Mouse (Mus musculus): ENCODE measurements at regions not wholly inside any gene's neighbourhood (a gene's known extent, or its start where the extent isn't known, plus 50 kb on each side); places are given as distances from the start of the nearest gene placed in this dataset.

DNA sequence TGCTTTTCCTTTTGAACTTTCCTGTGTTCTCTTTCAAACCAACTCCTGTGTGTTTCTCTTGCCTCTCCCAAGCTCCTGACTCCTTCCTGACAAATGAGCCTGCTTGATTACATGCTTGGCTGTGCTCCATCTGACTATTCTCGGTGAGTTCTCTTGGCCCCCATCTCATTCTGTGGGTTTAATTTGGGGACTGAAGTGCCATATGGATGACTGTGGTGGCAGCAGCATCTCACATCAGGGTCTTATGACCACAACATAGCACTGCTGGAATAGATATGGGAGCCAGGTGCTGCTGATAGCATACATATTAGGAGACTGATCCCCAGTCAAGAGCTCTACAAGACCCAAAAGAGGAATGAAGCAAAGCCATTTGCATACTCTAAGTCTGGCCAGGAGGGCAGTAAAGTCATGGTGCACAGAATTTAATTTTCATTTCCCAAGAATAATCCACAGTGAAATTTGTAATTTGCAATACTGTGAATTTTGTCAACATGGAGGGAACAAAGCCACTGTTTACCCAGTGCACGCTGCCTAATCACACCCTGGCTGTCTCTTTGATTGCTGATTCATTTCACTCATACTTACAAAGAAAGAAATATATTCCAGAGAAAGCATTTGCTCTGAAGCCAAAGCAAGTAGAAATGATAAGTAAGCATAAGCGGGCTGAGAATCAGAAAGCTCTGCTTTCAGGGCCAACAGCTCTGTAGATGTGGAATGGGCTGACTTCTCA is 1478.4 kb upstream of the Gm7489 start:
- DNase-seq (ENCODE audit: low spot score) (no peak), ATAC-seq (ENCODE audit: insufficient number of reproducible peaks, low FRiP score, low TSS enrichment, low read depth) (no peak)
- Histone ChIP-seq H3K9ac (ENCODE audit: low read length) (no peak overlapping the region), H3K4me1 (ENCODE audit: control insufficient read depth, insufficient read depth, low read length) (no peaks in the 10 kb centered on the region), H3K27ac (replicated peaks; ENCODE audit: low read depth, low read length) (no peak overlapping the region), H3K9me3 (ENCODE audit: control insufficient read depth, low read length) (no peaks in the 10 kb centered on the region), H3K4me3 (ENCODE audit: low read depth, low read length) (no peak overlapping the region), H3K4me2 (ENCODE audit: low read depth, severe bottlenecking) (no peak overlapping the region), H3K36me3 (ENCODE audit: control insufficient read depth, insufficient read depth, low read length) (no peaks in the 10 kb centered on the region), H3K27me3 (ENCODE audit: control insufficient read depth, insufficient read depth, low read length) (no peaks in the 10 kb centered on the region)
- WGBS, result 90% methylated on average over 3 of the region's 3 CpGs

DNA sequence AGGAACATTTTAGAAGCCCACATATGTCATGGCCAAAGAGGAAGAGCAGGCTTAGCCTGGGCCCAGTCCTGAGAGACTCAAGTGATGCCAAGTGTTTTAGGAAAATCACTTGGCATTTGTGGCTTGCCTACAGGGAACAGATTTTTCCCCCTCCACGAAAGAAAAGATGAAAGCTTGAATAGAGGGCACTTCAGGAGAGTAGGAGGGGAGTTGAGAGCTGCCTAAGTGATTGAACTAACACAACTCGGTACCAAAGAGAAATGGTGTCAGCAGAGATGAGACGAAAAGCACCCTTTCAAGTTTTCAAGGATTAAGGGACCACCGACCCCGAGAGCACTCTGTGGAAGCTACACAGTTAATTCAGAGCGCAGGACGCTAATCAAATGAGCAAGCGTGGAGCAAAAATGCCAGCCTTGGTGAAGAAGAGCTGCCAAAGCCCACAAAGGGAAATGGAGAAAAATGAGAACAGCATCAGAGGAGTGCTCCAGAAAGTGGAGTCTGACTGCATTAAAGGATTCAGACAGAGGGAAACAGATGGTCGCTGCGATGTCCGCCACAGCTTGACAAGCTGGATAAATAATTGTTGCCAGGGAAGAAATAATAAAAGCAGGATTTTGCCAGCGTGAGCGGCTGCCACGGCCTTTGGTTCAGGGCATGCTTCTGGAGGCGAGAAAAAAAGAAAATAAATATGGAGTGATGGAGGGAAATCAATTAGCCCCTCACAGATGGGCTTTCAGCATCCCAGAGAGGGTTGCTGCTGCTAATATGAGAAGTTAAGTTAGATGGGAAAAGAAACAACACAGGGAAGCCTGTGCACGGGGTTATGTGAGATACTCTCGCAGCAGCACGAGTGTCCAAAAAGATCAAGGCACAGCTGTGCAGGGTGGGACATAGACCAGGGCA is 1471.6 kb upstream of the Gm7489 start:
- H3K27me3 ChIP-seq (ENCODE audit: control insufficient read depth, insufficient read depth, low read length), result no peaks in the 10 kb centered on the region
- no peak overlapping the region for H3K27ac ChIP-seq (replicated peaks; ENCODE audit: low read depth, low read length)
- peak; percentile 22 for DNase-seq (ENCODE audit: low spot score)
- H3K4me2 ChIP-seq (ENCODE audit: low read depth, severe bottlenecking), result no peak overlapping the region
- H3K9me3 ChIP-seq (ENCODE audit: control insufficient read depth, low read length), result no peaks in the 10 kb centered on the region
- WGBS, result 32% methylated on average over 18 of the region's 18 CpGs
- no peak overlapping the region for H3K4me3 ChIP-seq (ENCODE audit: low read depth, low read length)
- ATAC-seq (ENCODE audit: insufficient number of reproducible peaks, low FRiP score, low TSS enrichment, low read depth), result no peak
- no peaks in the 10 kb centered on the region for H3K36me3 ChIP-seq (ENCODE audit: control insufficient read depth, insufficient read depth, low read length)
- H3K4me1 ChIP-seq (ENCODE audit: control insufficient read depth, insufficient read depth, low read length), result no peaks in the 10 kb centered on the region
- no peak overlapping the region for H3K9ac ChIP-seq (ENCODE audit: low read length)

DNA sequence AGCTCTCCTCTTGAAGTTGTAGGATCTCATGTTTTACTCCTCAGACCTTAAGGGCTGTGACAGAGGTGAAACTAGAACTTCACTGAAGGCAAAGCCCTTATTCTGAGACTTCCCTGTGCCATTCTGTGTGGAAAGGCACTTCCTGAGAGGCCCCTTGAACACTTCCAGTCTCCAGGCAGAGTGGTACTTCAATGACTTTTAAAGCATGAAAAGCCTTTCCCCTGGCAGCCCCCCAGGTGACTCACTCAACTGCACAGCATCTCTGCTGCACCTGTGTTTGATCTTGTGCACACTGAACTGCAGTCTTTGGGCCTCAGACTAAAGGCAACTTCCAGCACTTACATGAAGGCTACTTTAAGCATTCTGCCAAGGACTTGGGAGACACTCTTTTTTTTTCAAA is 1458.7 kb upstream of the Gm7489 start:
- Histone ChIP-seq H3K4me2 (ENCODE audit: low read depth, severe bottlenecking) (no peak overlapping the region), H3K27ac (replicated peaks; ENCODE audit: low read depth, low read length) (no peak overlapping the region), H3K9me3 (ENCODE audit: control insufficient read depth, low read length) (no peaks in the 10 kb centered on the region), H3K27me3 (ENCODE audit: control insufficient read depth, insufficient read depth, low read length) (no peaks in the 10 kb centered on the region), H3K4me1 (ENCODE audit: control insufficient read depth, insufficient read depth, low read length) (no peaks in the 10 kb centered on the region), H3K36me3 (ENCODE audit: control insufficient read depth, insufficient read depth, low read length) (no peaks in the 10 kb centered on the region), H3K4me3 (ENCODE audit: low read depth, low read length) (no peak overlapping the region), H3K9ac (ENCODE audit: low read length) (no peak overlapping the region)
- DNase-seq (ENCODE audit: low spot score) (no peak), ATAC-seq (ENCODE audit: insufficient number of reproducible peaks, low FRiP score, low TSS enrichment, low read depth) (no peak)

DNA sequence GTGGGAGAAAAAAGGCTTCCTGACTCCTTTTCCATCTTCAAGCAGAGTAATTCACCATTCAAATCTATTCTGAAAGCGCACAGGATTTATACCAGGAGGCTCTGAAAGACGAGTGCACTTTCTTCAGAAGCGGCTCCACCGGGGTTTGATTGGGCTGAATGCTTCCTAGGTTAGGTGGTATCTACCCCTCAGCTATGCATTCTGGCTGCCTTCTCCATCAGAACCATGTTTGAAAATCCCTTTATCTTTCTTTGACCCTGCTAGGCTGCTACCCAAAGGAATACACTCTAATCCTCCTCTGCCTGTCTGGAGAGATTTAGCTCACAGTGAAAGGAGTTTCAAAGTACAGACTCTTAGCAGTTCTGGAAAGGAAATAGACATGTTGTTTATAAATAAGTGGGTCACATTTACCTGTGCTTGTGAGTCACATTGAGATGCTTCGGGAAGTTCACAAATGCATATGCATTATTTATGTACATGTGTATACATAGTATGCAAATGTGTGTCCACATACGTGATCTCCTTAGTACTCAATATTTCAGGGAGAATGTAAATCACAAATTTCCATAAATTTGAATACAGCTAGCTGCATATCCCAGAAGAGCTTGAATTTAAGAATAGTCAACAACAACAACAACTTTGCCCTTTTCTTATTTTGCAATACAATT is 1454.1 kb upstream of the Gm7489 start:
- H3K36me3 ChIP-seq (ENCODE audit: control insufficient read depth, insufficient read depth, low read length), result no peaks in the 10 kb centered on the region
- no peak overlapping the region for H3K9ac ChIP-seq (ENCODE audit: low read length)
- ATAC-seq (ENCODE audit: insufficient number of reproducible peaks, low FRiP score, low TSS enrichment, low read depth) (no peak), DNase-seq (ENCODE audit: low spot score) (no peak)
- H3K4me1 ChIP-seq (ENCODE audit: control insufficient read depth, insufficient read depth, low read length), result no peaks in the 10 kb centered on the region
- H3K27me3 ChIP-seq (ENCODE audit: control insufficient read depth, insufficient read depth, low read length), result no peaks in the 10 kb centered on the region
- no peak overlapping the region for H3K4me2 ChIP-seq (ENCODE audit: low read depth, severe bottlenecking)
- no peak overlapping the region for H3K4me3 ChIP-seq (ENCODE audit: low read depth, low read length)
- 86% methylated on average over 6 of the region's 6 CpGs for whole genome bisulfite sequencing
- no peak overlapping the region for H3K27ac ChIP-seq (replicated peaks; ENCODE audit: low read depth, low read length)
- H3K9me3 ChIP-seq (ENCODE audit: control insufficient read depth, low read length), result no peaks in the 10 kb centered on the region

DNA sequence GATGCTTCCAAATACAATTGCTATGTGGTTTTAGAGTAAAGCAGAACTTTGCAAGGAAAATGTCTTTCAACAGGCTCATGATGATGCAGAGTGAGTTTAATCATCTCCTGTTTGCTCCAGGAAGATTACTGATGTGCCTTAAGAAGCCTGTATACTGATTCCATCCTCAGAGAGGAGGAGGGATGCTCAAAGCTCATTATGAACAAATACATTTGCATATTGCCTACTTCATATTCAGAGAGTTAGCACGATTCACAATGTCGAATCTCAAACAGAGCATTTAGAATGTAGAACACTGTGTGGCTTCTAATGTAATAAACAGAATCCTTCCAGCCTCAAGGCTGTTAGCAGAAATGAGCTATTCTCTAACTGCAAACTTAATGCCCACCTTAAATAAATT is 1451.1 kb upstream of the Gm7489 start:
- no peak for ATAC-seq (ENCODE audit: insufficient number of reproducible peaks, low FRiP score, low TSS enrichment, low read depth)
- H3K9me3 ChIP-seq (ENCODE audit: control insufficient read depth, low read length), result no peaks in the 10 kb centered on the region
- WGBS, result 86% methylated on average over 2 of the region's 2 CpGs
- no peaks in the 10 kb centered on the region for H3K4me1 ChIP-seq (ENCODE audit: control insufficient read depth, insufficient read depth, low read length)
- no peak for DNase-seq (ENCODE audit: low spot score)
- no peak overlapping the region for H3K27ac ChIP-seq (replicated peaks; ENCODE audit: low read depth, low read length)
- no peak overlapping the region for H3K4me3 ChIP-seq (ENCODE audit: low read depth, low read length)
- no peak overlapping the region for H3K4me2 ChIP-seq (ENCODE audit: low read depth, severe bottlenecking)
- no peaks in the 10 kb centered on the region for H3K36me3 ChIP-seq (ENCODE audit: control insufficient read depth, insufficient read depth, low read length)
- H3K27me3 ChIP-seq (ENCODE audit: control insufficient read depth, insufficient read depth, low read length), result no peaks in the 10 kb centered on the region
- no peak overlapping the region for H3K9ac ChIP-seq (ENCODE audit: low read length)

DNA sequence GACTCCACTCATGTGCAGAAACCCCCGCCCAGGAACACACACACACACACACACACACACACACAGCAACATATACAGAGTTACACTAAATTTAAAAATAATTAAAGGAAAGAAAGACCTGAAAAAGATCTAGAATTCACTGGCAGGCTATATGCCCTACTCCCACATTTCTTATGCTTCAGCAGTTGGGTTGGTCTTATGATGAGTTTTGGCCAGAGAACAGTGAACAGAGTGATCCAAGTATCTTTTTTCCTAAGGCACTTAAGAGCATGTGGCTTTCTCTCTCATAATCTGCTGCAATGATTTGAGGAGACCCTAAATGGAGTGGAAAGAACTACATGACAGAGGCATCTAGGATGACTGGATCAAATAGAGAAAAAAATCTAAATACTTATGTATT is 1446.3 kb upstream of the Gm7489 start:
- H3K9me3 ChIP-seq (ENCODE audit: control insufficient read depth, low read length), result no peaks in the 10 kb centered on the region
- H3K9ac ChIP-seq (ENCODE audit: low read length), result no peak overlapping the region
- no peak overlapping the region for H3K4me2 ChIP-seq (ENCODE audit: low read depth, severe bottlenecking)
- H3K4me1 ChIP-seq (ENCODE audit: control insufficient read depth, insufficient read depth, low read length), result no peaks in the 10 kb centered on the region
- no peak overlapping the region for H3K4me3 ChIP-seq (ENCODE audit: low read depth, low read length)
- DNase-seq (ENCODE audit: low spot score), result no peak
- no peaks in the 10 kb centered on the region for H3K27me3 ChIP-seq (ENCODE audit: control insufficient read depth, insufficient read depth, low read length)
- WGBS, result 94% methylated on average over 1 of the region's 1 CpGs
- no peak overlapping the region for H3K27ac ChIP-seq (replicated peaks; ENCODE audit: low read depth, low read length)
- ATAC-seq (ENCODE audit: insufficient number of reproducible peaks, low FRiP score, low TSS enrichment, low read depth), result no peak
- H3K36me3 ChIP-seq (ENCODE audit: control insufficient read depth, insufficient read depth, low read length), result no peaks in the 10 kb centered on the region

- 0% methylated on average over 3 of the region's 3 CpGs for WGBS
- Histone ChIP-seq H3K4me3 (ENCODE audit: low read depth, low read length) (no peak overlapping the region), H3K4me2 (ENCODE audit: low read depth, severe bottlenecking) (no peak overlapping the region), H3K4me1 (ENCODE audit: control insufficient read depth, insufficient read depth, low read length) (no peaks in the 10 kb centered on the region), H3K9me3 (ENCODE audit: control insufficient read depth, low read length) (no peaks in the 10 kb centered on the region), H3K36me3 (ENCODE audit: control insufficient read depth, insufficient read depth, low read length) (no peaks in the 10 kb centered on the region), H3K27me3 (ENCODE audit: control insufficient read depth, insufficient read depth, low read length) (no peaks in the 10 kb centered on the region), H3K27ac (replicated peaks; ENCODE audit: low read depth, low read length) (no peak overlapping the region), H3K9ac (ENCODE audit: low read length) (no peak overlapping the region)
- DNase-seq (ENCODE audit: low spot score) (peak; percentile 90), ATAC-seq (ENCODE audit: insufficient number of reproducible peaks, low FRiP score, low TSS enrichment, low read depth) (peak; percentile 82; the same call in 1 of the 2 replicates)
These were observed 1425.9 kb upstream of the Gm7489 start for GRCm38 (mm10) chr15:52458782-52459181.

GRCm38 (mm10) chr15:52459315-52459714 is 1425.4 kb upstream of the Gm7489 start:
- ATAC-seq (ENCODE audit: insufficient number of reproducible peaks, low FRiP score, low TSS enrichment, low read depth), result no peak
- H3K27ac ChIP-seq (replicated peaks; ENCODE audit: low read depth, low read length), result no peak overlapping the region
- H3K9ac ChIP-seq (ENCODE audit: low read length), result no peak overlapping the region
- no peaks in the 10 kb centered on the region for H3K36me3 ChIP-seq (ENCODE audit: control insufficient read depth, insufficient read depth, low read length)
- 0 out of 2 replicates have a peak, but pooled peaks cover 3% of the 10 kb centered on the region for H3K4me1 ChIP-seq (ENCODE audit: control insufficient read depth, insufficient read depth, low read length)
- H3K27me3 ChIP-seq (ENCODE audit: control insufficient read depth, insufficient read depth, low read length), result no peaks in the 10 kb centered on the region
- 67% methylated on average over 1 of the region's 1 CpGs for WGBS
- H3K9me3 ChIP-seq (ENCODE audit: control insufficient read depth, low read length), result no peaks in the 10 kb centered on the region
- H3K4me3 ChIP-seq (ENCODE audit: low read depth, low read length), result no peak overlapping the region
- H3K4me2 ChIP-seq (ENCODE audit: low read depth, severe bottlenecking), result no peak overlapping the region
- DNase-seq (ENCODE audit: low spot score), result no peak
